Mouse (Mus musculus): ENCODE measurements around the gene Epha3.

DNA sequence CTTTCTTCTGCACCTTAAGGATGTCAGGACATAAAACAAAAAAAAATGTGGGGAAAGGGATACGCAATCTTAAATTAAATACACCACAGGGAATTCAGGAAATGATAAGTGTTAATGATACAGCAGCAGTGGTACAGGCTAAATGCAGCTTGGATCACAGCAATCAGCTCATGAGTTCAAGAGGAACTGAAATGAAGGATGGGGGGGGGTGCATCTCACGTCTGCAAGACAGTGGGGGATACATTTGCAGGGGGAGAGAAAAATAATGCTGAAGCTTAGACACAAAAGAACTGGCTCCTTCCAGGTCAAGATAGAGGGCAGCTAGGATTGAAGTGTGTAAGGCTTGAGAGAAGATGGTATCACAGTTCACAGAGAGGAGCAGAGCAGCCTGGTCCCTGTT lies 42.8 kb downstream of the Epha3 start:
- no peak for TF ChIP-seq HCFC1 (IDR thresholded peaks at IDR 0.05; ENCODE audit: borderline replicate concordance, insufficient read depth, low read length)
- TF ChIP-seq ZC3H11A (IDR thresholded peaks at IDR 0.05; ENCODE audit: borderline replicate concordance, low read depth, low read length) = no peak

All from ES-E14 (cell line).